Mouse (Mus musculus): Measurements from ENCODE around the gene Nxph4. TPM values are rescaled to one million over a fixed set of nuclear protein-coding genes. Genes with fewer than 3 reads are reported as not detected.

Nxph4 gene
- 1 to 10 TPM; 5.3 TPM for total RNA-seq (2021)
- long read RNA-seq, experiment 1, partial matches to known transcripts: 1 of 1 reads
- long read RNA-seq, experiment 1, other reads (novel, unspliced or antisense): 0 of 1 reads
- long read RNA-seq, experiment 2: 0 reads

- peak; percentile 59 for DNase-seq
Measured at GRCm38 (mm10) chr10:127534036-127534928, at the start of gene Nxph4. Nxph4 (minus strand) TSS chr10:127534559.

- DNase-seq: no peak
Measured at GRCm38 (mm10) chr10:127583649-127584048, 49.3 kb upstream of the Nxph4 start.

- DNase-seq: peak; percentile 56
Measured at GRCm38 (mm10) chr10:127581291-127581690, 46.9 kb upstream of the Nxph4 start.

GRCm38 (mm10) chr10:127577982-127578381 is 43.6 kb upstream of the Nxph4 start:
- no peak for DNase-seq

- no peak for DNase-seq
Measured at GRCm38 (mm10) chr10:127577156-127577555, 42.8 kb upstream of the Nxph4 start.

GRCm38 (mm10) chr10:127576381-127576961 is 42.1 kb upstream of the Nxph4 start:
- peak; percentile 89 for DNase-seq

GRCm38 (mm10) chr10:127575741-127576140 is 41.4 kb upstream of the Nxph4 start:
- no peak for DNase-seq

GRCm38 (mm10) chr10:127572281-127572680 is 37.9 kb upstream of the Nxph4 start:
- no peak for DNase-seq

GRCm38 (mm10) chr10:127570937-127571641 is 36.7 kb upstream of the Nxph4 start:
- peak; percentile 47 for DNase-seq

- no peak for DNase-seq
Measured at GRCm38 (mm10) chr10:127570384-127570783, 36.0 kb upstream of the Nxph4 start.

- peak; percentile 88 for DNase-seq
Measured at GRCm38 (mm10) chr10:127569450-127569849, 35.1 kb upstream of the Nxph4 start.

- peak; percentile 71 for DNase-seq
Measured at GRCm38 (mm10) chr10:127566553-127567326, 32.4 kb upstream of the Nxph4 start.

GRCm38 (mm10) chr10:127564301-127564700 is 29.9 kb upstream of the Nxph4 start:
- DNase-seq: no peak

- no peak for DNase-seq
Measured at GRCm38 (mm10) chr10:127563840-127564239, 29.5 kb upstream of the Nxph4 start.

- DNase-seq: no peak
Measured at GRCm38 (mm10) chr10:127561145-127561544, 26.8 kb upstream of the Nxph4 start.

GRCm38 (mm10) chr10:127557397-127557796 is 23.0 kb upstream of the Nxph4 start:
- no peak for DNase-seq

- DNase-seq: no peak
Measured at GRCm38 (mm10) chr10:127555703-127556102, 21.3 kb upstream of the Nxph4 start.

GRCm38 (mm10) chr10:127549892-127550291 is 15.5 kb upstream of the Nxph4 start:
- no peak for DNase-seq

- DNase-seq: no peak
Measured at GRCm38 (mm10) chr10:127548236-127548635, 13.9 kb upstream of the Nxph4 start.

GRCm38 (mm10) chr10:127546505-127546904 is 12.1 kb upstream of the Nxph4 start:
- no peak for DNase-seq

- DNase-seq: no peak
Measured at GRCm38 (mm10) chr10:127544375-127544774, 10.0 kb upstream of the Nxph4 start.

GRCm38 (mm10) chr10:127543916-127544315 is 9.6 kb upstream of the Nxph4 start:
- DNase-seq: no peak
